Mouse (Mus musculus) bone marrow macrophage, adult 2 months (primary cell): ENCODE results near the gene Tnni3k.

ENCODE experiments used
- CTCF ChIP-seq: IDR thresholded peaks from 2 replicates; pipeline ENCODE4 v1.5.1; 2012; ENCODE audit warnings: low read depth, mild to moderate bottlenecking, low read length, moderate library complexity
- POLR2A ChIP-seq: IDR thresholded peaks from 2 replicates; pipeline ENCODE4 v1.6.1; 2012; ENCODE audit warnings: mild to moderate bottlenecking, low read depth, low read length, borderline replicate concordance

DNA sequence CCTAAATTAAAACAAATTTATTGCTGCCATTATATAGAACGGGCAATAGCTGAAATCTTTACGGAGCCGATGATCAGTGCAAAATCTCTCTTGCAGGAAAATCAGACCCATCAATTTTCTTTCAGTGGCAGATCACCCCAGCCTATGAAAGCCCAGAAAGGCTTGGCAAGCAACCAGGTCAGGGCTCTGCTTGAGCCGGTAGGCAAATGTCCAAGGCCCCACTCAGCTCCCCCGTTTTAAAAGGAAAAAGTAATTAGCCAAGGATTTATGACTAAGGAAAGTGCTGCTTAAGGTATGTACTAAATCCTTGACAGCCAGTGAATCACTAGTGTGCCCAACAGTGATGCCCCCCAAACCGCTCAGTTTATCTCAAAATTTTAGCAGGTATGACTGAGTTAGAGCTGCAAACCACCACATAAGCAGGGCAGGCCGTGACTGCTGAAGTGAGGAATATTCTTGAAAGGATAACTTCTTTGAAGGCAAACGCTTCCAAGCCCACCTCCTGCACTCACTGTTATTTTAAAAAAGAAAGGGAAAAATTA is 254.2 kb downstream of the Tnni3k start:
- TF ChIP-seq CTCF (no peak), POLR2A (no peak)
